Mouse (Mus musculus): ENCODE results near the gene Cyth1.

GRCm38 (mm10) chr11:118160763-118161162 is 87.6 kb downstream of the Cyth1 start:
- TF ChIP-seq TAL1 (IDR thresholded peaks at IDR 0.05; ENCODE audit: low read length) (no peak), GATA1 (IDR thresholded peaks at IDR 0.05; ENCODE audit: low read length) (no peak)

All from erythroblast, embryonic 14.5 days (primary cell).